Mouse (Mus musculus): Measurements from ENCODE around the gene Fam189a1. TPM values are rescaled to one million over a fixed set of nuclear protein-coding genes. Genes with fewer than 3 reads are reported as not detected.

Fam189a1 gene
- polyA plus RNA-seq, 1 experiment from 2014 or later = 0.23 TPM

DNA sequence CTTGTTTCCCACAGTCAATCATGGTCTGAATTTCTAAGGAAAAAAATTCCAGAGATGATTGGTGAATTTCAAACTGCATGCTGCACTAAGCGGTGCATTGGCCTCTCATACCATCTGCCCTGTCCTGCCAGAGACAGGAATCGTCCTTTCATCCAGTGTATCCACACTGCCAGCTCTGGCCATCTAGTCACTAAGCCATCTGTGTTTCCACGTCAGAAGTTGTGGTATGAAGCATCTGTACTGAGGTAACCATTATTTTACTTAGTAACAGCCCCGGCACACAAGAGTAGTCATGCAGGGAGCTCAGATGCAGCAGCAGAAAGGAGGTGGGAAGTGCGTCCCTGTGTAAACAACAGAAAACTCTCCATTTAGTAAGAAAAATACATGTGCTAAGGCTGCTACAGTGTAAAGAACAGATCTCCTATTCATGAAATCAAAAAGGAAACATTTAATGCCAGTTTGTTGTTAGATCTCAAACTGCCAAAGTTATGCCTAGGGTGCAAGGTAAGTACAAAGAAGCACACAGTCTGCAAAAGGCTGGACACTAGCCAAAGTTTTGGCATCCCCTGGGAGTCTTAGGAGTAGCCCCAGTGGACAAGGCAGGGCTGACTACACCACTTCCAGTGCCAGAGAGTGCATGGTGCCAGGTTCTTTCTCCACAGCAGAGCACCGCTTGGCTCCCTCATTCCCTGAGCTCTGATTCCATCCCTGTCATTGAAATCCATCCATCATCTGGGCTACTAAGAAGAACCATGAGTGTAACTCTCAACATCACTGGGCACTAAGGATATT lies 14.3 kb downstream of the Fam189a1 start:
- Histone ChIP-seq H3K4me3 (no peak overlapping the region), H3K27ac (no peak overlapping the region), H3K4me1 (no peaks in the 10 kb centered on the region), H3K36me3 (no peaks in the 10 kb centered on the region), H3K9me3 (replicated peaks) (no peaks in the 10 kb centered on the region), H3K27me3 (ENCODE audit: low read depth, poor library complexity, severe bottlenecking) (no peaks in the 10 kb centered on the region)
- 79% methylated on average over 6 of the region's 6 CpGs for WGBS
- DNase-seq (ENCODE audit: low spot score) = no peak

DNA sequence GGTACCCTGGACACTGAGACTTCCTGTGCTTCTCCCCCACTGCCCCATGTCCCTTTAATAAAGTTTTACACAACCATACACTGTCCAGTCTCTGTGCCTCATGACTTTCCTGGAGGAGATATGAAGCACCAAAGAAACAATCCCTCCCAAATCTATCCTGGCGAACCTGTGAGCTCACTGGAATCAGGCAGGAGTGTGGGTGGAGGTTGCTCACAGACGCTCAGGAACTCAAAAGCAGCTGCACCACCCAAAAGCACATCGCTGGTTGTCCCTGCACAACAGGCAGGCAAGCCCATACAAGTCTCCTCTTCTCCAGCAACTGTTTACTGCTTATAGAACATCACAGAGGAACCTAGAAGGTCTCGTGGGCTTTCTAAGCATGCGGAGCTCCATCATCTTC lies 15.5 kb downstream of the Fam189a1 start:
- no peaks in the 10 kb centered on the region for H3K27me3 ChIP-seq (ENCODE audit: low read depth, poor library complexity, severe bottlenecking)
- H3K4me3 ChIP-seq = no peak overlapping the region
- H3K4me1 ChIP-seq = no peaks in the 10 kb centered on the region
- H3K27ac ChIP-seq = no peak overlapping the region
- WGBS = 80% methylated on average over 5 of the region's 5 CpGs
- no peak for DNase-seq (ENCODE audit: low spot score)
- no peaks in the 10 kb centered on the region for H3K36me3 ChIP-seq
- H3K9me3 ChIP-seq (replicated peaks) = no peaks in the 10 kb centered on the region

DNA sequence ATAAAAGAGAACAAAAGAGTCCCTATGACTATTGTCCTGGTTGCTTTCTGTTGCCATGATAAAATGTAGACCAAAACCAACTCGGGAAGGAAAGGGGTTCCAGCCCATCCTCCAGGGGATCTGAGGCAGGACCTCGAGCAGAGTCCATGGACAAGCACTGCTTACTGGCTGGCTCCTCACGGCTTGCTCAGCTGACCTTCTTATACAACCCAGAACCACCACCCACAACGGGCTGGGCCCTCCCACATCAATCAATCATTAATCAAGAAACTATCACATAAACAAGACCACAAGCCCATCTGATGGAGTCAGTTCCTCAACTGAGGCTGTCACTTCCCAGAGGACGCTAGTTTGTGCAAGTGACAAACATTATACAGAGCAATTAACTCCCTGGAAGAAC lies 16.3 kb downstream of the Fam189a1 start:
- Histone ChIP-seq H3K27ac (no peak overlapping the region), H3K4me1 (no peaks in the 10 kb centered on the region), H3K27me3 (ENCODE audit: low read depth, poor library complexity, severe bottlenecking) (no peaks in the 10 kb centered on the region), H3K9me3 (replicated peaks) (no peaks in the 10 kb centered on the region), H3K36me3 (no peaks in the 10 kb centered on the region), H3K4me3 (no peak overlapping the region)
- 81% methylated on average over 5 of the region's 5 CpGs for WGBS
- no peak for DNase-seq (ENCODE audit: low spot score)

DNA sequence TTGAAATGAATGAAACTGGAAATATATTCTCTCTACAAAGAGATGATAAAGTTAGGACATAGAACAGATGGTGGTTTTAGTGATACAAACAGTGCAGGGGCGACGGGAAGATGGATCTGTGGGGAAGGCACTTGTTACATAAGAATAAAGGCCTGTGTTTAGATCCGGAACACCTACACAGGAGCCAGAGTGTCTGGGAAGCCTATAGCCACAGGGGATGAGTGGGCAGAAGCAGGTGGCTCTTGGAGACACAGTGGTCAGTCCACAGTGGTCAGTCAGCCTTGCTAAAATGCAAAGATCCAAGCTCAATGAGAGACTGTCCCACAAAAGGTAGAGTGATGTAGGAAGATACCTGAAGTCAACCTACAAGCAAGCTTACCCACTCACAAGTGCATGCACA lies 32.6 kb downstream of the Fam189a1 start:
- no peak for DNase-seq (ENCODE audit: low spot score)
- Histone ChIP-seq H3K27ac (no peak overlapping the region), H3K4me1 (no peaks in the 10 kb centered on the region), H3K9me3 (replicated peaks) (no peaks in the 10 kb centered on the region), H3K27me3 (ENCODE audit: low read depth, poor library complexity, severe bottlenecking) (no peaks in the 10 kb centered on the region), H3K36me3 (no peaks in the 10 kb centered on the region), H3K4me3 (no peak overlapping the region)
- 88% methylated on average over 3 of the region's 3 CpGs for WGBS

DNA sequence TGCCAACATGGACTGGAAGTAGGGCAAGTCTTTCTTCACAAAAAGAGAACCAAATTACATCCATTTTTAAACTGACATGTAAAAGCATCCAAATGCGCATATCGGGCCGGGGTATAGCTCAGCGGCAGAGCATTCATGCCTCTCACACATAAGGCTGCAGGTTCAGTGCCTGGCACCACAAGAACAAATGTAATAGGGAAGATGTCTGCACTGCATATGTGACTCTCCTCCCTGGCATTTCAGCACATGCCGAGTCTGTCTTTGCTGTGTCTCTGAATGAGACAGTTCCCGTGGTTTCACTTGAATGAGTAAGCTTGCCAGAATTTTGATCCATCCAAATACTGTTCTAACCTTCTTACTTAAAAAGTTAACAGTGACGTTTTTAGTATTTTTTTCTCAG lies 39.5 kb downstream of the Fam189a1 start:
- no peaks in the 10 kb centered on the region for H3K27me3 ChIP-seq (ENCODE audit: low read depth, poor library complexity, severe bottlenecking)
- no peaks in the 10 kb centered on the region for H3K36me3 ChIP-seq
- 96% methylated on average over 7 of the region's 7 CpGs for WGBS

DNA sequence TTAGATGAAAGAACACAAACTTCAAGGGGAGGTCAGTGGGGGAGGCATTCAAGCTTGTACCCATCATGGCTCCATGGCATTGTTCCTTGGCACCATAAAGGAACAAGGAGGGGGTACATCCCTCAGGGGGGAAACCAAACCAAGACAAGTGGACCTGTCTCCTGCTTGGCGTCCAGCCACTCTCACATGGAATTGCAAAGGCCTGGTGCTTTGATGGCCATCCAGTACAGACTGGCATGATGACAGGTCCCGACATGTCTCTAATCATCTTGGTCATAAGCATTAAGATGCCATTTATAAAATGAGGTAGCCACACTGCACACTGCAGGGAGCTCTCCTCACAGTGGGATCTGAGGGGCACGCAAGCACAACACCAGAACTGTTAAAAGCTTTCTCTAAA lies 41.0 kb downstream of the Fam189a1 start:
- H3K4me3 ChIP-seq = no peak overlapping the region
- WGBS = 88% methylated on average over 3 of the region's 3 CpGs

More for the DNA sequence above, 39.5 kb downstream of the Fam189a1 start:
- Histone ChIP-seq H3K27ac (no peak overlapping the region), H3K4me1 (no peaks in the 10 kb centered on the region), H3K4me3 (no peak overlapping the region), H3K9me3 (replicated peaks) (no peaks in the 10 kb centered on the region)
- DNase-seq (ENCODE audit: low spot score) = no peak

DNA sequence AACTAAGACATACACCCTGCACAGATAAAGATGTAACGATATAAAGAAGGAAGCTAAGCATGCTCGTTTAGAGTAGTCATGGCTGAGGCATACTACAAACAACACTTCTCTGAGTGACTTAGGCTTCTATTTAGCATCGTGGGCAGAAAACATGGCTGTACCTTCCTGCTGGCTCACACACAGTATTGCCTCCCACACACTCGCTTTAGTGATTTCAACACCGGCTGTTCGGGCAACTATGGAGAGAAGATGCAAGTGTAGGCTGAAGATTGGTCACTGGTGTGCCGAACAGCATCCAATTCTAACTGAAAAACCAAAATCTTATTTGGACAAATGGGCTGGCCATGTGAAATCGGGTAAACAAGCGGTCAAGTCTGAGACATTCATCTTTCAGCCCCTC lies 44.7 kb downstream of the Fam189a1 start:
- no peak for DNase-seq (ENCODE audit: low spot score)
- Histone ChIP-seq H3K27me3 (ENCODE audit: low read depth, poor library complexity, severe bottlenecking) (no peaks in the 10 kb centered on the region), H3K36me3 (no peaks in the 10 kb centered on the region), H3K27ac (no peak overlapping the region), H3K9me3 (replicated peaks) (no peaks in the 10 kb centered on the region), H3K4me3 (no peak overlapping the region), H3K4me1 (no peaks in the 10 kb centered on the region)
- 93% methylated on average over 9 of the region's 9 CpGs for WGBS

More for the DNA sequence above, 41.0 kb downstream of the Fam189a1 start:
- DNase-seq (ENCODE audit: low spot score) = no peak
- Histone ChIP-seq H3K36me3 (no peaks in the 10 kb centered on the region), H3K27ac (no peak overlapping the region), H3K9me3 (replicated peaks) (no peaks in the 10 kb centered on the region), H3K4me1 (no peaks in the 10 kb centered on the region), H3K27me3 (ENCODE audit: low read depth, poor library complexity, severe bottlenecking) (no peaks in the 10 kb centered on the region)

DNA sequence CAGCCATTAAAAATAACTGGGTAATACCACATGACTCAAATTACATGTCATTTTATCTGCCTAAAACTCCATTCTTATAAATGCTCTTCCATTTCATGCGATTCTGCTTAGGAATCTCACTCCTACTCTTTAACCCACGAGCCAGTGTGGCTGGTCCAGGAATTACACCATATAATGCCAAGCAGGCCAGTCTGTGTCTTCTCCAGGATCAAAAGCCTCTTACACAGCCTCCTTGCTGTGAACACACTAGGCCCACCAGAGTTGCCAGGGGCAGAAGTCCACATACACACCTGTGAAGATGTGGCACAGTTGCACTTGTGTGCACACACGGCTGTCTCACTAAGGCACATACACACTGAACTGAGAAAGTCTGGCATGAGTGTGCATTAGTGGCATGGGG lies 50.8 kb downstream of the Fam189a1 start:
- no peaks in the 10 kb centered on the region for H3K9me3 ChIP-seq (replicated peaks)
- H3K27me3 ChIP-seq (ENCODE audit: low read depth, poor library complexity, severe bottlenecking) = no peaks in the 10 kb centered on the region
- 93% methylated on average over 3 of the region's 3 CpGs for WGBS
- H3K27ac ChIP-seq = no peak overlapping the region
- no peaks in the 10 kb centered on the region for H3K4me1 ChIP-seq
- DNase-seq (ENCODE audit: low spot score) = no peak
- H3K4me3 ChIP-seq = no peak overlapping the region
- H3K36me3 ChIP-seq = no peaks in the 10 kb centered on the region

DNA sequence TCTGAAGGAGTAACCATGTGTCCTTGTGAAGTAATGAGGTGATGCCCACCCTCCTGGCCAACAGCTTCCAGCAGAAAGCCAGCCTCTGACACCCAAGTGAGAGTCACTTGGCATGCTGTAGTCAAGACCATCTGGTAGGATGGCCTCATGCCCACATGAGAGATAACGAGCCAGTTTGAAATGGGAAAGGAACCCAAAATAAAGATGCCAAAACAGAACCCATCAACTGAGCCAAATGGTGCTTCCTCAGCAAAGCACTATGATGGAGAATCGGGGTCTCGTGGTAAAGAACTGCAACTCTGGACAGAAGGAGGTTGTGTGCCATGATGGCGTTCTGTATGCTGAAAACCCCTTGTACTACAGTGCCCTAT lies 51.3 kb downstream of the Fam189a1 start:
- Histone ChIP-seq H3K27ac (no peak overlapping the region), H3K27me3 (ENCODE audit: low read depth, poor library complexity, severe bottlenecking) (no peaks in the 10 kb centered on the region), H3K4me3 (no peak overlapping the region), H3K4me1 (no peaks in the 10 kb centered on the region), H3K36me3 (no peaks in the 10 kb centered on the region), H3K9me3 (replicated peaks) (no peaks in the 10 kb centered on the region)
- WGBS = 93% methylated on average over 4 of the region's 4 CpGs
- no peak for DNase-seq (ENCODE audit: low spot score)

DNA sequence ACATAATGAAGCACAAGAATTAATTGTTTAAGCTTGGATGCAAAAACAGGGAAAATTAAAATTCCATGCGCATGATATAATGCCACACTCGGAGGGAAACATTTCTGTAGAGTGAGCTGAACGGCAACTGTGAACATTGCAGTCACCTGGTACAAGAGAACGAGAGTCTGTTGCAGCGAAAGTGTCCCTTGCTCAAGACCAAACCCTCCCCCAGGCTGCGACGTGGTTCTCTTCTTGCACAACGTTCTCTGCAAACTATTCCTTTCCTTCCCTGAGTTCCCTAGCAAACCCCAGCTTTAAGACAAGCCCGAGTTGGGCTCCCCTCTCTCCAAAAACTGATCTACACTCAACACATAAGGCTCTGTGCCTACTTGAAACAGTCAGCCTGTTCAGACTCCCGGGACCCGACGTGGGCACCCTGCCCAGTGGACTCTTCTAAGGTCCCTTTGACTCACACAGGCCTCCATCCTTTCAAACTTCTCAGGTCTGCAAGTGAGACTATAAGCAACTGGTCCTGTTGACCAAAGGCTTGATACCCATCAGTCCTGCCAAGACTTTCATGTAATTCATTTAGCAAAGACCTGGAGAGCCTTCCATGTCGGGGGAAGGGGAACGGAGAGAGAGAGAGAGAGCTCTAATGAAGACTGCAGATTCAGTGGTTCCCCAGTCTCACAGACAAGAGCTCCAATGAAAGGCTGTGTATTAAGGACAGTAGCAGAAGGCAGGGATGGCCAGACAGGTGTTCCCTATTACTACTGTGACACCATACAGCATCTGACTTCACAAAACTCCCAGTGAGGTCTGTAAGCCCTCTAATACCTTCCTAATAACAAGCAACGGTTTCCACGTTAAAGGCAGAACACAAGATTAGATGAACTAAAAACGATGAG lies 51.9 kb downstream of the Fam189a1 start:
- no peaks in the 10 kb centered on the region for H3K9me3 ChIP-seq (replicated peaks)
- no peaks in the 10 kb centered on the region for H3K27me3 ChIP-seq (ENCODE audit: low read depth, poor library complexity, severe bottlenecking)
- no peak overlapping the region for H3K27ac ChIP-seq
- 91% methylated on average over 17 of the region's 17 CpGs for WGBS
- no peaks in the 10 kb centered on the region for H3K36me3 ChIP-seq
- no peak for DNase-seq (ENCODE audit: low spot score)
- H3K4me3 ChIP-seq = no peak overlapping the region
- H3K4me1 ChIP-seq = no peaks in the 10 kb centered on the region

DNA sequence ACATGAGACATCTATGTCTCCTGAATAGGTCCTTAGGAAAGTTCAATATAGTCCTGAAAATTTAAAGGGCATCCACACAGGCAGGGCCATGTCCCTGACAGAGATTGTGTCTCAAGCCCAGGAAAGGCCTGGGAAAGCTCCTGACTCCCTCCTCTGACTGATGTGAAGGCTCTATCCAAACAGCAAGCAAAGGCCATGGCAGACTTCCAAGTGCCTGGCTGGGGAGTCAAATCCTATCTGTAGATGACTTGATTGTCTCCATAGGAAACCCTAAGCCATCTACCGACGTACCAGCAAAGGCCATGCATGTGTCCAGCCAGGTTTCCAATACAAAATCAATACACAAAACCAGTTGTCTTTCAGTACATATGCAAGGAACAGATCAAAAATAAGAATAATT lies 54.7 kb downstream of the Fam189a1 start:
- Histone ChIP-seq H3K4me3 (no peak overlapping the region), H3K27ac (no peak overlapping the region), H3K4me1 (no peaks in the 10 kb centered on the region), H3K9me3 (replicated peaks) (no peaks in the 10 kb centered on the region), H3K27me3 (ENCODE audit: low read depth, poor library complexity, severe bottlenecking) (no peaks in the 10 kb centered on the region), H3K36me3 (no peaks in the 10 kb centered on the region)
- 90% methylated on average over 2 of the region's 2 CpGs for WGBS
- no peak for DNase-seq (ENCODE audit: low spot score)

DNA sequence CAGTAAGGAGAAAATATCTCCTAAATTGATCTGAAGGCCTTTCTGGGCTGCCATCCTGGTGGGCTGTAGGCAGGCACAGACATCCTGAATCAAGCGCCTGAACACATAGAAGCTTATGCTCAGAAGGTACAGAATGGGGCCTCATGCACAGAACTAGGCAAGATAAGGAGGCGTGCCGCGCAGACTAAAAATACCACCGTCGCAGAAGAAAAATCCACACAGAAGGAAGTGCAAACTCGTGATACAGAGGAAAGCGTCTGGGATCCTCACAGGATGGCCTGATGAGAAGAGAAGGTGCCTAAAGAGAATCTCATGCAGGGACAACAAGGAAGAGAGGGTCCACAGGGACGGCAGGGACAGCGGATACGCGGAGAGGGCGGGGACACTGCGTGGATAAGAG lies 58.7 kb downstream of the Fam189a1 start:
- WGBS = 94% methylated on average over 14 of the region's 14 CpGs
- no peak overlapping the region for H3K4me3 ChIP-seq
- H3K36me3 ChIP-seq = no peaks in the 10 kb centered on the region
- no peaks in the 10 kb centered on the region for H3K4me1 ChIP-seq
- no peaks in the 10 kb centered on the region for H3K9me3 ChIP-seq (replicated peaks)
- H3K27ac ChIP-seq = no peak overlapping the region
- no peak for DNase-seq (ENCODE audit: low spot score)
- no peaks in the 10 kb centered on the region for H3K27me3 ChIP-seq (ENCODE audit: low read depth, poor library complexity, severe bottlenecking)

DNA sequence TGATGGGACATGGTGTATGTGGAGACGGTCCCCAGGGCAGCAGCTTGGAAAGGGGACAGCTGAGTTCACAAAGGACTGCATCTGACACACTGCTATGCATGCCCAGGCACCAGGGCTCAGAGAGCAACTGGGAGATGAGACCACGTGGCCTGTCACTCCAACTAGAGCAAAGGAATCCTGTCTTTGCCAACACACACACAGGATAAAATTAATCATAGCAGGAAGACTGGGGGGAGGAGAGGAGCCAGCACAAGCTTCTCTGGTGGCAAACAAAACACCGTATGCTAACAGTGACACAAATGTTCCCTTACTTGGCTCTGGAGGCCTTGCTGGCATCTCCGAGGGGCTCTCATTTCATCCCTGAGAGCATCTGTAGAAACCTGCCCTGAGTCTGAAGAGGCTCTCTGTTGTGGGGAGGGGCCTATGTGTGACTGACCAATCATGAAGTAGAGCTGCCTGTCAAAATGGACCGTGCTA lies 60.7 kb downstream of the Fam189a1 start:
- Histone ChIP-seq H3K36me3 (no peaks in the 10 kb centered on the region), H3K4me1 (no peaks in the 10 kb centered on the region), H3K4me3 (no peak overlapping the region), H3K9me3 (replicated peaks) (no peaks in the 10 kb centered on the region), H3K27ac (no peak overlapping the region), H3K27me3 (ENCODE audit: low read depth, poor library complexity, severe bottlenecking) (no peaks in the 10 kb centered on the region)
- 68% methylated on average over 5 of the region's 5 CpGs for WGBS
- DNase-seq (ENCODE audit: low spot score) = no peak

All from limb, embryonic 10.5 days (tissue).